Mouse (Mus musculus): Measurements from ENCODE around the gene Ccdc28a.

- TF ChIP-seq EP300 (IDR thresholded peaks at IDR 0.05; ENCODE audit: insufficient read depth, low read depth, low read length) (no peak), CTCF (IDR thresholded peaks at IDR 0.05) (no peak), POLR2A (IDR thresholded peaks at IDR 0.05; ENCODE audit: insufficient read depth, low read depth, low read length) (no peak)
Measured at GRCm38 (mm10) chr10:18276090-18276734, 41.4 kb upstream of the Ccdc28a start.

All from heart, adult 2 months (tissue).